ENCODE assay signal across 10 mouse cellular contexts in the genomic region with DNA sequence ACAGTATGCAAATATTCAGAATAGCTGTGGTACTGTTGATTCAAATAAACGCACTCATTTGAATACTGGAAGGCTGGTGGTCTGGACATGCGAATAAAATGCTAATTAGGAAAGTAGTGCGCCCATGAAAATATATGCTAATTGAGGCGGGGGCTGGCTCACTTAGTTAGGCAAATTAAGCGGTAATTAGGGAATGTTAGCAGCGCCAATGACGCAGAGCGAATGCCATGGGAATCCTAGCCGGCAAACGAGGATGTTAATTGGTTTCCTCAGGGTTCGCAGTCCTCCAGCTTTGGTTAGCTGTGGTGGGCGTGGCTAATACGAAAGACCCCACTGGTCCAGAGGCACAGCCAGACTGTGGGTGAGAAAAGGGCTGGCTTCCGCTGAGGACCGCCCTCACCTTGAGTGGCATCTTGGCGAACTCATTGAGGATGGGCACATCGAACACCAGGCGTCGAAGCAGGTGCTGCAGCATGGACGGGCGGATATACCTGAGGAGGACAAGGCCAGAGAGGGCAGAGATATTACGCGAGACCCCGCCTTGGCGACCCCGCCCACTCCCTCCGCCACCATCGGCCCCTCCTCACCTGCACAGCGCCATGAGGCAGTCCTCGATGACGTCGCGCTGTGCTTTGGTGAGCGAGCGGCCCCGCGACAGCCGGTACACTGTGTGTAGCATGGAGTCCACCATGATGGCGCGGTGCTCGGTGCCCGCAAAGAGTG. TPM values are rescaled to one million over a fixed set of nuclear protein-coding genes. Genes with fewer than 3 reads are reported as not detected.
DNase-seq lines count a peak whose midpoint lies in the region; ATAC-seq and TF ChIP-seq lines count a peak whose summit lies in the region.
"Had no signal": no experiment of that assay in that cellular context is flagged by ENCODE, and none has a peak within 500 bp of the region (broad histone marks: within the 10 kb centered on the region; RNA-seq: fewer than 3 reads in every experiment).

No protein-coding gene starts in this region.

- peak overlapping the region; percentile 35 for H3K4me3 ChIP-seq in embryonic facial prominence, embryonic 15.5 days (replicated peaks)
- H3K4me3 ChIP-seq in layer of hippocampus, adult 2 months = peak overlapping the region; percentile 40
- H3K4me3 ChIP-seq in midbrain, embryonic 15.5 days = peak overlapping the region; percentile 45

- H3K4me1 ChIP-seq in embryonic facial prominence, embryonic 15.5 days = peaks cover 7% of the 10 kb centered on the region
- H3K4me1 ChIP-seq in midbrain, embryonic 15.5 days = peaks cover 25% of the 10 kb centered on the region

- no peak for TF ChIP-seq CTCF in layer of hippocampus, adult 2 months (conservative IDR thresholded peaks at IDR 0.05)

- H3K27ac ChIP-seq in embryonic facial prominence, embryonic 15.5 days (replicated peaks) = no peak overlapping the region
- H3K27ac ChIP-seq in layer of hippocampus, adult 2 months = peak overlapping the region; percentile 55; the same call in 1 of the 2 replicates
- H3K27ac ChIP-seq in midbrain, embryonic 15.5 days = peak overlapping the region; percentile 85
- H3K27ac ChIP-seq: macrophage had no signal

- WGBS in embryonic facial prominence, embryonic 15.5 days = 12% methylated on average over 42 of the region's 42 CpGs
- 3% methylated on average over 41 of the region's 42 CpGs for WGBS in midbrain, embryonic 15.5 days

- H3K36me3 ChIP-seq in embryonic facial prominence, embryonic 15.5 days = no peaks in the 10 kb centered on the region
- no peaks in the 10 kb centered on the region for H3K36me3 ChIP-seq in midbrain, embryonic 15.5 days (replicated peaks)

- peaks cover 5% of the 10 kb centered on the region for H3K27me3 ChIP-seq in embryonic facial prominence, embryonic 15.5 days
- 0 out of 2 replicates have a peak, but pooled peaks cover 3% of the 10 kb centered on the region for H3K27me3 ChIP-seq in midbrain, embryonic 15.5 days (replicated peaks)

- no peaks in the 10 kb centered on the region for H3K9me3 ChIP-seq in embryonic facial prominence, embryonic 15.5 days (replicated peaks)
- no peaks in the 10 kb centered on the region for H3K9me3 ChIP-seq in midbrain, embryonic 15.5 days

- peak; percentile 23 to 25 for DNase-seq in kidney, postnatal 4 days
- no peak for DNase-seq in kidney, adult 9 months
- peak; percentile 20 to 74 for DNase-seq in layer of hippocampus, adult 2 months (ENCODE audit: low spot score in 2 of 2)
- DNase-seq in adrenal gland, postnatal 14 days = no peak
- DNase-seq in ovary, postnatal 36 days (ENCODE audit: low spot score) = no peak
- DNase-seq in heart, postnatal 4 days = no peak

- H3K4me2 ChIP-seq in embryonic facial prominence, embryonic 15.5 days (replicated peaks) = peak overlapping the region; percentile 61
- H3K4me2 ChIP-seq in midbrain, embryonic 15.5 days = peak overlapping the region; percentile 65

- ATAC-seq in embryonic facial prominence, embryonic 15.5 days (ENCODE audit: insufficient number of reproducible peaks, low FRiP score, low TSS enrichment, low read depth) = no peak; the same call in 1 of the 2 replicates
- ATAC-seq in midbrain, embryonic 15.5 days (replicated peaks) = peak; percentile 91
- ATAC-seq: Patski had no signal

- H3K9ac ChIP-seq in embryonic facial prominence, embryonic 15.5 days = no peak overlapping the region
- H3K9ac ChIP-seq in midbrain, embryonic 15.5 days = peak overlapping the region; percentile 56

RNA-seq across cellular contexts. Expression of gene Ryr1, which starts 53.6 kb away (rescaled TPM):
- polyA plus RNA-seq in embryonic facial prominence, embryonic 15.5 days (2015; fragmentation: Nextera tagmentation; extraction: Ambion mirVana) = 8.0 and 10.6 TPM in 2 replicates
- total RNA-seq in layer of hippocampus, adult 2 months (2021) = 10 to 100 TPM; 19.6 to 23.3 TPM
- polyA plus RNA-seq in midbrain, embryonic 15.5 days (2015; fragmentation: Nextera tagmentation; extraction: Ambion mirVana) = 11.8 and 12.4 TPM in 2 replicates
- total RNA-seq in adrenal gland, postnatal 14 days (2021) = 0.11 and 0.19 TPM in 2 replicates
- under 1 TPM; 0.10 to 0.88 TPM for total RNA-seq in heart, postnatal 4 days (2021)

Comparison
In these comparisons a context has a peak if more than half of its experiments do, and no peak if none do; other contexts are left out.
1. DNase-seq: peak in kidney, postnatal 4 days (2 of 2) and layer of hippocampus, adult 2 months (2 of 2); none in kidney, adult 9 months (single experiment), adrenal gland, postnatal 14 days (single experiment), ovary, postnatal 36 days (single experiment) and heart, postnatal 4 days (single experiment).
2. RNA of gene Ryr1, which starts 53.6 kb away (total RNA-seq): 19.6 to 23.3 TPM in layer of hippocampus, adult 2 months; 0.10 to 0.88 TPM in heart, postnatal 4 days and 0.11 to 0.19 TPM in adrenal gland, postnatal 14 days; every median in the first group is over 10 times any median in the second.
3. Peak in every context shown above with its lines, with median percentiles within 50 percentile points of each other: H3K4me3 ChIP-seq.